Mouse (Mus musculus) hindbrain, embryonic 15.5 days (tissue): ENCODE results near the gene Slc35g1. TPM values are rescaled to one million over a fixed set of nuclear protein-coding genes. Genes with fewer than 3 reads are reported as not detected.

Experiments
- ATAC-seq: fragments of 200-750 bp; cut with Nextera tagmentation; 2 replicates; pipeline ENCODE4 v1.8.0; 2017; ENCODE audit warnings: low read depth, moderate number of reproducible peaks, moderate TSS enrichment; ENCODE audit not compliant: low FRiP score
- H3K27ac ChIP-seq: fragments of 300-500 bp; sonication (generic); replicated peaks from 2 replicates; pipeline ENCODE4 v1.5.1; 2015; ENCODE audit warnings: mild to moderate bottlenecking, inconsistent platforms
- H3K27me3 ChIP-seq: fragments of 300-500 bp; sonication (generic); 2 replicates; pipeline ENCODE4 v1.6.1; 2015; ENCODE audit warnings: control low read depth, inconsistent platforms
- H3K36me3 ChIP-seq: fragments of 300-500 bp; sonication (generic); 2 replicates; pipeline ENCODE4 v1.6.1; 2015; ENCODE audit warnings: control low read depth, inconsistent platforms
- H3K4me1 ChIP-seq: fragments of 300-500 bp; sonication (generic); replicated peaks from 2 replicates; pipeline ENCODE4 v1.6.1; 2015; ENCODE audit warnings: control low read depth, inconsistent platforms
- H3K4me2 ChIP-seq: fragments of 300-500 bp; sonication (generic); 2 replicates; pipeline ENCODE4 v1.6.1; 2015; ENCODE audit warnings: moderate library complexity, mild to moderate bottlenecking, inconsistent platforms
- H3K4me3 ChIP-seq: fragments of 300-500 bp; sonication (generic); 2 replicates; pipeline ENCODE4 v1.5.1; 2015; ENCODE audit warnings: mild to moderate bottlenecking, inconsistent platforms
- H3K9ac ChIP-seq: fragments of 300-500 bp; sonication (generic); 2 replicates; pipeline ENCODE4 v1.6.1; 2015; ENCODE audit warnings: inconsistent platforms
- H3K9me3 ChIP-seq: fragments of 300-500 bp; sonication (generic); 2 replicates; pipeline ENCODE4 v1.6.1; 2016; ENCODE audit warnings: control low read depth, inconsistent platforms
- WGBS: fragments of 180-500 bp; shearing (Covaris S2); methylation state at CpG from one replicate; pipeline ENCODE4 v1.1.7; 2015; 5-methylcytosine and 5-hydroxymethylcytosine counted together
- polyA plus RNA-seq: library from polyadenylated mRNA; unstranded; fragments of >200 nt; fragmentation: Nextera tagmentation; extraction: Ambion mirVana; gene quantifications from 2 replicates; pipeline ENCODE4 v1.2.1, GENCODE M21; 2015

The Slc35g1 gene
- polyA plus RNA-seq, 1 experiment from 2014 or later, result 1.1 TPM

DNA sequence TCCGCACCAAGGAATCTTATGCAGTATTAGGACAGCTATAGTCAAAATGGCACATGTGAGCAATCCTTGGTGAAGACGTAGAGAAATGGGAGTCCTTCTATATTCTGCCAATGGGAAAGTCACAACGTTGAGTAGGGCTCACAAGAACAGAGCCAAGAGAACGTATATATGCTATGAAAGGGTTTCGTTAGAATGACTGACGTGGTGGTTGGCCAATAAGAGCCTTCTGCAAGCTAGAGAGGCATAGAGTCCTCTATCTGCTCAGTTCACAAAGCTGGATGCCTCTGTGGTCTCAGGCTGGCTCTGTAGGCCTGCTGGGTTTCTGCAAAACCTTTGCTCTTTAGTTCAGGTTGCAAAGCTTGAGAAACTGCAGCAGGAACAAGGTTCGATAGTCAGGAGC is 35.5 kb downstream of the Slc35g1 start:
- H3K36me3 ChIP-seq, result no peaks in the 10 kb centered on the region

DNA sequence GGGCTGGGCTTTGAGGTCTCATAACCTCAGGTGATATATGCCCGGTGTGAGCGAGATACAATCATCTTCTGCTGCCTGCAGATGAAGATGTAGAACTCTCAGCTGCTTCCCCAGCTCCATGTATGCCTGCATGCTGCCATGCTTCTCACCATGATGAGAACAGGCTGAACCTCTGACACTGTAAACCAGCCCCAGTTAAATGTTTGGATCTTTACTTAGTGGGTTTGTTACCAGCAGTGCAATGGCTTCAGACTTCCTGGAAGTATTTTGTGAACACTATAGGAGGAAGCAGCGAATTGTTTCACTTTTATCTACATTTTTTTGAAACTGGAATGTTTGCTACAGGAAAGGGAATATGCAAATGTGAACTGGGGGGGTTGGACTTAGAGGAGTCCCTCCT is 36.2 kb downstream of the Slc35g1 start:
- ATAC-seq, result no peak
- 87% methylated on average over 3 of the region's 3 CpGs for WGBS
- Histone ChIP-seq H3K4me2 (no peak overlapping the region), H3K4me1 (no peaks in the 10 kb centered on the region), H3K27ac (no peak overlapping the region), H3K9ac (no peak overlapping the region), H3K27me3 (no peaks in the 10 kb centered on the region), H3K9me3 (no peaks in the 10 kb centered on the region), H3K36me3 (no peaks in the 10 kb centered on the region), H3K4me3 (no peak overlapping the region)

More for the DNA sequence above, 35.5 kb downstream of the Slc35g1 start:
- Histone ChIP-seq H3K27ac (no peak overlapping the region), H3K9ac (no peak overlapping the region), H3K9me3 (no peaks in the 10 kb centered on the region), H3K4me3 (no peak overlapping the region), H3K27me3 (no peaks in the 10 kb centered on the region), H3K4me2 (no peak overlapping the region), H3K4me1 (no peaks in the 10 kb centered on the region)
- 74% methylated on average over 7 of the region's 7 CpGs for WGBS
- ATAC-seq, result no peak

DNA sequence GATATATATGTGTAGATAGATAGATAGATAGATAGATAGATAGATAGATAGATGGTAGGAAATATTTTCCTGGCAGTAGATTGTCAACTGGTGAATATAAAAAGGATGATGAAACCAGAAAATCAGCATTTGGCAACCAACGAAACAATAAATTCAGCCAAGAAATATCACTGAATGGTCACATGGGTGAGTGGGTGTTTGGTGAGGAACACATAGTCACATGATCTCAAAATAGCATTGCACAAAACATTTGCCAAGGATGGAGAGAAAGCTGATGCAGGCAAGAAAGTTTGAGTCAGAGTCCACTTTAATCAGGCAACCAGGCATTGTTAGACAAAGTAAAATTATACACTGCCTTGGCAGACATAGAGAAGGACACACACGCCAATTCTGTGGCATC is 37.6 kb downstream of the Slc35g1 start:
- Histone ChIP-seq H3K4me2 (no peak overlapping the region), H3K9ac (no peak overlapping the region), H3K36me3 (no peaks in the 10 kb centered on the region), H3K4me3 (no peak overlapping the region), H3K27ac (no peak overlapping the region), H3K27me3 (no peaks in the 10 kb centered on the region), H3K4me1 (no peaks in the 10 kb centered on the region), H3K9me3 (no peaks in the 10 kb centered on the region)
- WGBS, result 83% methylated on average over 2 of the region's 2 CpGs
- ATAC-seq, result no peak

DNA sequence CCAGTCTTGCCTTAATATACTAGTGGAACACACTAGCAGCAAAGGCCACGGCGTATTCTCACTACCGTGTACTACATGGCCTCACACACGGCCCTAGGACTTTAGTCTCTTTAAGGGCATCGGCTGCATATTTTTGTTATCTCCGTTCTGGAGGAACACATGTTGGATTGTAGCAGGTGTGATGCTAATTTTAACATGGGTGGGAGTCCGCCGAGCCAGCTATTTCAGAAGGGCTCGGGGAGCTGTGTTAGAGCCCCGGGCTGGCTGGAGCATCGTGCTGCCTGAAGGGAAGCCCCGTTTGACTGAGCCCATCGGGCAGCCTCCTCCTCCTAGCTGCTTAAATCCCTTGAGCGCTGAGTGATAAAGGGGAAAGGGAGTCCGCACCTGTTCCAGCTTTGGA is 39.4 kb downstream of the Slc35g1 start:
- no peak overlapping the region for H3K9ac ChIP-seq
- H3K4me1 ChIP-seq, result no peaks in the 10 kb centered on the region
- no peak for ATAC-seq
- H3K4me2 ChIP-seq, result no peak overlapping the region
- no peaks in the 10 kb centered on the region for H3K36me3 ChIP-seq
- no peaks in the 10 kb centered on the region for H3K27me3 ChIP-seq
- WGBS, result 94% methylated on average over 15 of the region's 15 CpGs
- no peaks in the 10 kb centered on the region for H3K9me3 ChIP-seq
- no peak overlapping the region for H3K27ac ChIP-seq
- H3K4me3 ChIP-seq, result no peak overlapping the region

DNA sequence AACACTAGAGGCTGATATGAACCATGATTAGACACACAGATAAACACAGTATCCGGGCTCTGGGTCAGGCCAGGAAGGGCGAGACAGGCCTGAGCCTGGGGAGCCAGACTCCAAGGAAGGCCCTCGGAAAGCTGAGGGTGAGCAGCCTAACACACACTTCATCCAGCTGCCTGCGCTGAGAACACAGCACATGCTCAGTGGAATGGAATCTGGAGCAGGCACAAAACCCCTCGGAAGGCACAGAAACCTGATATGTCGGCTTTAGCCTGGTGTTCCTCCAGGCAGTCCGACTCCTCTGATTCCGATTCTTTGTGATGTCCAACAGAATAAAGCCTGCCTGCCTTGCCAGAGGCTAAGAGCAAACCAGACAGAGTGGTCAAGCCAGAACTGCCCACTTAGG is 46.1 kb downstream of the Slc35g1 start:
- H3K9ac ChIP-seq, result no peak overlapping the region
- H3K4me3 ChIP-seq, result no peak overlapping the region
- WGBS, result 80% methylated on average over 8 of the region's 8 CpGs
- H3K36me3 ChIP-seq, result no peaks in the 10 kb centered on the region
- H3K9me3 ChIP-seq, result no peaks in the 10 kb centered on the region
- H3K27ac ChIP-seq, result no peak overlapping the region
- no peak overlapping the region for H3K4me2 ChIP-seq
- H3K27me3 ChIP-seq, result no peaks in the 10 kb centered on the region
- H3K4me1 ChIP-seq, result no peaks in the 10 kb centered on the region
- no peak for ATAC-seq

DNA sequence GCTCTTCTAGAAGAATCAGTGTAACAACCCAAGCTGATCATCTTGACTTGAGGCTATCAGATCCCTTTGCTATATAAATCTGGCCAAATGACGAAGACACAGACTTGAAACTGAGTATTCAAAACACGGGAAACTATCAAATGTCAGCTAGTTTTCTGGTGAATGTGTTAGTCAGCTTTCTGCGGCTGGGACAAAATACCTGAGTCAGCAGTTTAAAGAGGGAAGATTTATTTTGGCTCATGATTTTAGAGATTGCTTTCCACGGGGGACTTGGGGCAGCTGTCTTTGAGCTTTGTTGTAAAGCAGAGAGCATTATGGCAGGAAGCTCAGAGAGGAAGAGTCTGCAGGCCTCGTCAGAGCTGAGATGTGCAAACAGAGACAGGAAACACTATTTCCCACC is 50.0 kb downstream of the Slc35g1 start:
- no peak for ATAC-seq
- WGBS, result 76% methylated on average over 5 of the region's 5 CpGs
- H3K9ac ChIP-seq, result no peak overlapping the region

More for the DNA sequence above, 50.0 kb downstream of the Slc35g1 start:
- Histone ChIP-seq H3K27me3 (no peaks in the 10 kb centered on the region), H3K27ac (no peak overlapping the region), H3K4me1 (no peaks in the 10 kb centered on the region), H3K36me3 (no peaks in the 10 kb centered on the region), H3K4me3 (no peak overlapping the region), H3K4me2 (no peak overlapping the region), H3K9me3 (no peaks in the 10 kb centered on the region)

Other genes starting within 250 kb of the Slc35g1 start
- gene Fra10ac1, start 171.8 kb upstream of the Slc35g1 start, polyA plus RNA-seq, result 39.9 and 40.2 TPM in 2 replicates
- 18.8 and 19.5 TPM in 2 replicates for gene Lgi1, start 131.4 kb upstream of the Slc35g1 start, polyA plus RNA-seq
- gene Plce1, start 85.1 kb downstream of the Slc35g1 start, polyA plus RNA-seq, result 4.2 and 5.0 TPM in 2 replicates